Mouse (Mus musculus) thymus, postnatal 25 days (tissue): ENCODE data around the gene Mta3.
"Not testable (repeated sequence)": the region's sequence is repeated elsewhere in the genome, so short reads cannot be mapped to it uniquely, and the experiment has no call there.

Source experiments
- DNase-seq: peaks from one replicate; pipeline ENCODE4 v3.0.0; 2022

The Mta3 gene

GRCm38 (mm10) chr17:83709517-83709916 lies 3.6 kb downstream of the Mta3 start:
- not testable (repeated sequence) for DNase-seq

- DNase-seq = no peak
These were observed 4.7 kb downstream of the Mta3 start for GRCm38 (mm10) chr17:83710639-83711038.

- DNase-seq = no peak
These were observed 6.4 kb downstream of the Mta3 start for GRCm38 (mm10) chr17:83712341-83712740.

GRCm38 (mm10) chr17:83720449-83720848 lies 14.5 kb downstream of the Mta3 start:
- DNase-seq = no peak

- no peak for DNase-seq
These were observed 15.2 kb downstream of the Mta3 start for GRCm38 (mm10) chr17:83721157-83721556.

- DNase-seq = no peak
These were observed 17.1 kb downstream of the Mta3 start for GRCm38 (mm10) chr17:83723064-83723463.

GRCm38 (mm10) chr17:83726496-83726895 lies 20.5 kb downstream of the Mta3 start:
- DNase-seq = no peak

GRCm38 (mm10) chr17:83727707-83728106 lies 21.7 kb downstream of the Mta3 start:
- no peak for DNase-seq

GRCm38 (mm10) chr17:83729029-83729428 lies 23.1 kb downstream of the Mta3 start:
- no peak for DNase-seq

GRCm38 (mm10) chr17:83730123-83730522 lies 24.2 kb downstream of the Mta3 start:
- DNase-seq = peak; percentile 35

- peak; percentile 63 for DNase-seq
These were observed 26.2 kb downstream of the Mta3 start for GRCm38 (mm10) chr17:83732166-83732629.

GRCm38 (mm10) chr17:83732801-83733200 lies 26.8 kb downstream of the Mta3 start:
- peak; percentile 86 for DNase-seq

GRCm38 (mm10) chr17:83736701-83737100 lies 30.7 kb downstream of the Mta3 start:
- DNase-seq = no peak

- DNase-seq = no peak
These were observed 31.8 kb downstream of the Mta3 start for GRCm38 (mm10) chr17:83737775-83738174.

- no peak for DNase-seq
These were observed 34.2 kb downstream of the Mta3 start for GRCm38 (mm10) chr17:83740135-83740676.

- no peak for DNase-seq
These were observed 35.3 kb downstream of the Mta3 start for GRCm38 (mm10) chr17:83741243-83741642.

GRCm38 (mm10) chr17:83744231-83744824 lies 38.4 kb downstream of the Mta3 start:
- no peak for DNase-seq

- no peak for DNase-seq
These were observed 41.6 kb downstream of the Mta3 start for GRCm38 (mm10) chr17:83747405-83748160.

GRCm38 (mm10) chr17:83750216-83750950 lies 44.4 kb downstream of the Mta3 start:
- DNase-seq = no peak

- no peak for DNase-seq
These were observed 47.3 kb downstream of the Mta3 start for GRCm38 (mm10) chr17:83753112-83753899.

- no peak for DNase-seq
These were observed 52.1 kb downstream of the Mta3 start for GRCm38 (mm10) chr17:83758096-83758495.

GRCm38 (mm10) chr17:83759547-83759946 lies 53.6 kb downstream of the Mta3 start:
- no peak for DNase-seq

GRCm38 (mm10) chr17:83764538-83764937 lies 58.6 kb downstream of the Mta3 start:
- DNase-seq = no peak
